Mouse (Mus musculus) erythroblast, embryonic 14.5 days (primary cell): ENCODE data around the gene Olfr552.
"Not testable (repeated sequence)": the region's sequence is repeated elsewhere in the genome, so short reads cannot be mapped to it uniquely, and the experiment has no call there.

ENCODE experiments used
- GATA1 ChIP-seq: IDR thresholded peaks from 2 replicates; pipeline ENCODE4 v1.6.1; 2012; ENCODE audit warnings: low read length, inconsistent platforms, mixed read lengths
- TAL1 ChIP-seq: IDR thresholded peaks from 3 replicates; pipeline ENCODE4 v1.6.1; 2012; ENCODE audit warnings: low read length, inconsistent platforms, mixed read lengths

- TF ChIP-seq TAL1, GATA1: not testable (repeated sequence)
Observed at GRCm38 (mm10) chr7:102620368-102620767, 22.8 kb downstream of the Olfr552 start.
